Mouse (Mus musculus): ENCODE results near the gene H2-M5. TPM values are rescaled to one million over a fixed set of nuclear protein-coding genes. Genes with fewer than 3 reads are reported as not detected.

Gene H2-M5
- polyA plus RNA-seq (2017; shearing (Covaris generic)), result 0.20 TPM

GRCm38 (mm10) chr17:36989437-36989836 is at the start of gene H2-M5:
H2-M5 (minus strand) TSS chr17:36989537.

GRCm38 (mm10) chr17:37022628-37023576 is 33.6 kb upstream of the H2-M5 start, which contains the start of gene Mog:
Mog (minus strand) TSS chr17:37023398.

GRCm38 (mm10) chr17:37000863-37001262 is 11.5 kb upstream of the H2-M5 start, which contains the start of gene Zfp57:
Zfp57 (plus strand) TSS chr17:37001163.

GRCm38 (mm10) chr17:36981221-36981813 is 8.0 kb downstream of the H2-M5 start, which contains the start of gene 2410137M14Rik:
2410137M14Rik (minus strand) TSS chr17:36981237.

GRCm38 (mm10) chr17:36957999-36958743 is 31.2 kb downstream of the H2-M5 start, which contains the start of the genes Znrd1 and Znrd1as:
Znrd1 (minus strand) TSS chr17:36958559.
Znrd1as (plus strand) TSS chr17:36958592.

GRCm38 (mm10) chr17:36950981-36951947 is 38.1 kb downstream of the H2-M5 start, which contains the start of gene Ppp1r11:
Ppp1r11 (minus strand) TSS chr17:36951741.

GRCm38 (mm10) chr17:36942791-36943471 is 46.4 kb downstream of the H2-M5 start, which contains the start of gene Rnf39:
Rnf39 (plus strand) TSS chr17:36942918.

Other genes starting within 250 kb of the H2-M5 start
- not detected for gene H2-M10.5, start 216.6 kb downstream of the H2-M5 start, polyA plus RNA-seq (2017; shearing (Covaris generic))
- not detected for gene H2-M10.6, start 177.4 kb downstream of the H2-M5 start, polyA plus RNA-seq (2017; shearing (Covaris generic))
- 178 TPM for gene Trim26, start 152.4 kb downstream of the H2-M5 start, polyA plus RNA-seq (2017; shearing (Covaris generic))
- gene Trim15, start 122.3 kb downstream of the H2-M5 start, polyA plus RNA-seq (2017; shearing (Covaris generic)), result 0.31 TPM
- gene Trim10, start 120.0 kb downstream of the H2-M5 start, polyA plus RNA-seq (2017; shearing (Covaris generic)), result not detected
- gene Trim40, start 99.4 kb downstream of the H2-M5 start, polyA plus RNA-seq (2017; shearing (Covaris generic)), result not detected
- gene Trim31, start 91.4 kb downstream of the H2-M5 start, polyA plus RNA-seq (2017; shearing (Covaris generic)), result not detected
- not detected for gene Rnf39, start 46.6 kb downstream of the H2-M5 start, polyA plus RNA-seq (2017; shearing (Covaris generic))
- 176 TPM for gene Ppp1r11, start 37.8 kb downstream of the H2-M5 start, polyA plus RNA-seq (2017; shearing (Covaris generic))
- gene Znrd1, start 31.0 kb downstream of the H2-M5 start, polyA plus RNA-seq (2017; shearing (Covaris generic)), result 108 TPM
- 4.0 TPM for gene Znrd1as, start 30.9 kb downstream of the H2-M5 start, polyA plus RNA-seq (2017; shearing (Covaris generic))
- gene 2410137M14Rik, start 8.3 kb downstream of the H2-M5 start, polyA plus RNA-seq (2017; shearing (Covaris generic)), result not detected
- not detected for gene Zfp57, start 11.6 kb upstream of the H2-M5 start, polyA plus RNA-seq (2017; shearing (Covaris generic))
- gene Mog, start 33.9 kb upstream of the H2-M5 start, polyA plus RNA-seq (2017; shearing (Covaris generic)), result not detected
- 10.5 TPM for gene Gabbr1, start 56.4 kb upstream of the H2-M5 start, polyA plus RNA-seq (2017; shearing (Covaris generic))
- gene Olfr90, start 99.0 kb upstream of the H2-M5 start, polyA plus RNA-seq (2017; shearing (Covaris generic)), result 0.09 TPM
- not detected for gene Olfr91, start 108.7 kb upstream of the H2-M5 start, polyA plus RNA-seq (2017; shearing (Covaris generic))
- gene Olfr92, start 130.6 kb upstream of the H2-M5 start, polyA plus RNA-seq (2017; shearing (Covaris generic)), result not detected
- gene Olfr93, start 172.0 kb upstream of the H2-M5 start, polyA plus RNA-seq (2017; shearing (Covaris generic)), result not detected
- 0.30 TPM for gene Ubd, start 204.4 kb upstream of the H2-M5 start, polyA plus RNA-seq (2017; shearing (Covaris generic))
- not detected for gene Olfr94, start 211.5 kb upstream of the H2-M5 start, polyA plus RNA-seq (2017; shearing (Covaris generic))
- gene Olfr95, start 223.6 kb upstream of the H2-M5 start, polyA plus RNA-seq (2017; shearing (Covaris generic)), result not detected
- not detected for gene Olfr96, start 230.6 kb upstream of the H2-M5 start, polyA plus RNA-seq (2017; shearing (Covaris generic))
- not detected for gene Olfr97, start 247.8 kb upstream of the H2-M5 start, polyA plus RNA-seq (2017; shearing (Covaris generic))